Mouse (Mus musculus) heart, postnatal 25 days (tissue): ENCODE data around the gene Ets2. TPM values are rescaled to one million over a fixed set of nuclear protein-coding genes. Genes with fewer than 3 reads are reported as not detected.
A peak's percentile ranks its signal among the peaks of the same experiment; 100 is the strongest.

Experiments
- DNase-seq: peaks from one replicate; pipeline ENCODE4 v3.0.0; 2022; ENCODE audit warnings: low spot score
- intact Hi-C: fragments of 180-260 bp; cut with DNase I; formaldehyde crosslinking; loops from one replicate; pipeline ENCODE4 v1.15.1; 2025
- total RNA-seq, 2 experiments: library from RNA; stranded (reverse); gene quantifications; 2 replicates each; pipeline ENCODE4 v1.2.3; 2021

The Ets2 gene
- 10 to 100 TPM; 84.1 to 91.6 TPM for total RNA-seq

GRCm38 (mm10) chr16:95701802-95702561 is at the start of gene Ets2:
Ets2 (plus strand) TSS chr16:95702075.
- intact Hi-C loops: loop anchor here (2.0 kb wide), 4 partner anchors 51 to 243 kb away; no protein-coding TSS in a partner anchor
- peak; percentile 85 for DNase-seq

- intact Hi-C loops: no loop called here
- no peak for DNase-seq
Measured at GRCm38 (mm10) chr16:95654204-95654611, 47.7 kb upstream of the Ets2 start.

- DNase-seq: no peak
- intact Hi-C loops: no loop called here
Measured at GRCm38 (mm10) chr16:95656535-95656934, 45.3 kb upstream of the Ets2 start.

GRCm38 (mm10) chr16:95657187-95657586 is 44.7 kb upstream of the Ets2 start:
- no peak for DNase-seq
- intact Hi-C loops: no loop called here

- intact Hi-C loops: no loop called here
- no peak for DNase-seq
Measured at GRCm38 (mm10) chr16:95657756-95658155, 44.1 kb upstream of the Ets2 start.

GRCm38 (mm10) chr16:95658836-95659430 is 42.9 kb upstream of the Ets2 start:
- DNase-seq: peak; percentile 26
- intact Hi-C loops: loop anchor here (1.0 kb wide), 1 partner anchor 286 kb away; no protein-coding TSS in a partner anchor

GRCm38 (mm10) chr16:95659461-95659860 is 42.4 kb upstream of the Ets2 start:
- intact Hi-C loops: loop anchor here (1.0 kb wide), 1 partner anchor 286 kb away; no protein-coding TSS in a partner anchor
- no peak for DNase-seq

GRCm38 (mm10) chr16:95660909-95661308 is 41.0 kb upstream of the Ets2 start:
- intact Hi-C loops: loop anchor here (5.0 kb wide), 1 partner anchor 36 kb away; no protein-coding TSS in a partner anchor
- no peak for DNase-seq

- intact Hi-C loops: no loop called here
- no peak for DNase-seq
Measured at GRCm38 (mm10) chr16:95665472-95666131, 36.3 kb upstream of the Ets2 start.

GRCm38 (mm10) chr16:95666288-95666687 is 35.6 kb upstream of the Ets2 start:
- DNase-seq: no peak
- intact Hi-C loops: no loop called here

GRCm38 (mm10) chr16:95667395-95668150 is 34.3 kb upstream of the Ets2 start:
- DNase-seq: no peak
- intact Hi-C loops: no loop called here

GRCm38 (mm10) chr16:95668151-95668993 is 33.5 kb upstream of the Ets2 start:
- intact Hi-C loops: no loop called here

GRCm38 (mm10) chr16:95674452-95674921 is 27.4 kb upstream of the Ets2 start:
- intact Hi-C loops: no loop called here
- DNase-seq: no peak

More at GRCm38 (mm10) chr16:95668151-95668993, 33.5 kb upstream of the Ets2 start:
- DNase-seq: no peak

- DNase-seq: no peak
- intact Hi-C loops: no loop called here
Measured at GRCm38 (mm10) chr16:95675212-95675611, 26.7 kb upstream of the Ets2 start.

GRCm38 (mm10) chr16:95676668-95677067 is 25.2 kb upstream of the Ets2 start:
- intact Hi-C loops: no loop called here

GRCm38 (mm10) chr16:95682431-95682892 is 19.4 kb upstream of the Ets2 start:
- intact Hi-C loops: no loop called here
- DNase-seq: no peak

More at GRCm38 (mm10) chr16:95676668-95677067, 25.2 kb upstream of the Ets2 start:
- no peak for DNase-seq

GRCm38 (mm10) chr16:95685807-95686206 is 16.1 kb upstream of the Ets2 start:
- intact Hi-C loops: no loop called here
- no peak for DNase-seq

- DNase-seq: no peak
- intact Hi-C loops: no loop called here
Measured at GRCm38 (mm10) chr16:95686246-95686645, 15.6 kb upstream of the Ets2 start.

GRCm38 (mm10) chr16:95686901-95687300 is 15.0 kb upstream of the Ets2 start:
- DNase-seq: no peak
- intact Hi-C loops: no loop called here
